Mouse (Mus musculus) stomach, embryonic 15.5 days (tissue): ENCODE measurements around the gene A3galt2. TPM values are rescaled to one million over a fixed set of nuclear protein-coding genes. Genes with fewer than 3 reads are reported as not detected.
A peak's percentile ranks its signal among the peaks of the same experiment; 100 is the strongest.

Experiments used
- ATAC-seq: fragments of 200-750 bp; cut with Nextera tagmentation; 2 replicates; pipeline ENCODE4 v1.8.0; 2017; ENCODE audit warnings: low read depth, moderate number of reproducible peaks, moderate TSS enrichment; ENCODE audit not compliant: insufficient read depth, low FRiP score
- H3K27ac ChIP-seq: fragments of 300-500 bp; sonication (generic); 2 replicates; pipeline ENCODE4 v1.5.1; 2015; ENCODE audit warnings: mild to moderate bottlenecking, inconsistent platforms
- H3K27me3 ChIP-seq: fragments of 300-500 bp; sonication (generic); replicated peaks from 2 replicates; pipeline ENCODE4 v1.6.1; 2015; ENCODE audit warnings: inconsistent platforms
- H3K36me3 ChIP-seq: fragments of 300-500 bp; sonication (generic); 2 replicates; pipeline ENCODE4 v1.6.1; 2015; ENCODE audit warnings: inconsistent platforms
- H3K4me1 ChIP-seq: fragments of 300-500 bp; sonication (generic); 2 replicates; pipeline ENCODE4 v1.6.1; 2015; ENCODE audit warnings: inconsistent platforms
- H3K4me2 ChIP-seq: fragments of 300-500 bp; sonication (generic); 2 replicates; pipeline ENCODE4 v1.6.1; 2015; ENCODE audit warnings: mild to moderate bottlenecking, inconsistent platforms
- H3K4me3 ChIP-seq: fragments of 300-500 bp; sonication (generic); replicated peaks from 2 replicates; pipeline ENCODE4 v1.5.1; 2015; ENCODE audit warnings: inconsistent platforms
- H3K9ac ChIP-seq: fragments of 300-500 bp; sonication (generic); 2 replicates; pipeline ENCODE4 v1.6.1; 2015; ENCODE audit warnings: inconsistent platforms
- H3K9me3 ChIP-seq: fragments of 300-500 bp; sonication (generic); 2 replicates; pipeline ENCODE4 v1.6.1; 2016; ENCODE audit warnings: inconsistent platforms
- WGBS: fragments of 180-500 bp; shearing (Covaris S2); methylation state at CpG from one replicate; pipeline ENCODE4 v1.1.7; 2015; 5-methylcytosine and 5-hydroxymethylcytosine counted together
- polyA plus RNA-seq: library from polyadenylated mRNA; unstranded; fragments of >200 nt; fragmentation: Nextera tagmentation; extraction: Ambion mirVana; gene quantifications from 2 replicates; pipeline ENCODE4 v1.2.1, GENCODE M21; 2015

The A3galt2 gene
- polyA plus RNA-seq, 1 experiment from 2014 or later, result 0.14 TPM

DNA sequence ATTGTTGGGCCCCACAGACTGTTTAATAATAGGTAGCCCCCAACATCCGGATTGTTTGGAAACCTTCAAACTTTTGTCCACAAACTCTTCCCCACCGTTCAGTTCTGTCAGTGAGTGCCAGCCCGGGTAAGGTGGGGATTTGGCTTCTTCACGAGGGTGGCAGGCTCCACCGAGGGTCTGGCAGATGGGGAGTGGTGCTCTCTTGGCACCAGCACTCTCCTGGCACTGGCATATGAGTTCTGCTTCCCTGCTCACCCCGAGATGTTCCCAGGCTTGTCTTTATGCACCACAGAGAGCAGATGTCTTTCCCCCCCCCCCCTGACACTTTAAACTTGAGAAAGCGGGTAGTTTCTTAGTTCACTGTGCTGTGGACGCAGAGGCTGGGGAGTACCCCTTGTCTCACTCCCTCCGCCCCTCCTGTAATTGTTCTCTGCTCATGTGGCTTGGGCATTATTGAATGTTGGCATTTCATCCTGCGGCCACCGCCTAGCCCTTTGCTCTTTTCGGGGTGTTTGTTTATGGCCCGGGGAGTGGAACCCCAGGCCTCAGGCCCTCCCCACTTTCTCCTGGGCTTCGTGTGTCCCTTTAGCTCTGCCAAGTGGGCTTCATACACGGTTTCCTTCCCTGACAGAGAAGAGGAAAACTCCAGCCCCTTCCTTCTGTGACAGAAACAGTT, 26.0 kb upstream of the A3galt2 start:
- Histone ChIP-seq H3K4me3 (peak overlapping the region; percentile 96), H3K27me3 (no peaks in the 10 kb centered on the region), H3K36me3 (no peaks in the 10 kb centered on the region), H3K27ac (peak overlapping the region; percentile 12; the same call in 1 of the 2 replicates), H3K9ac (peak overlapping the region; percentile 94; the same call in 1 of the 2 replicates), H3K9me3 (no peaks in the 10 kb centered on the region), H3K4me1 (peaks cover 39% of the 10 kb centered on the region), H3K4me2 (peak overlapping the region; percentile 73)
- 10% methylated on average over 15 of the region's 15 CpGs for WGBS
- ATAC-seq, result no peak

GRCm38 (mm10) chr4:128729709-128730037, 25.5 kb upstream of the A3galt2 start:
- H3K9me3 ChIP-seq, result no peaks in the 10 kb centered on the region
- ATAC-seq, result no peak
- WGBS, result 10% methylated on average over 5 of the region's 5 CpGs
- peaks cover 44% of the 10 kb centered on the region for H3K4me1 ChIP-seq
- H3K4me3 ChIP-seq, result peak overlapping the region; percentile 96
- H3K36me3 ChIP-seq, result no peaks in the 10 kb centered on the region
- peak overlapping the region; percentile 12; the same call in 1 of the 2 replicates for H3K27ac ChIP-seq
- peak overlapping the region; percentile 73 for H3K4me2 ChIP-seq
- H3K9ac ChIP-seq, result no peak overlapping the region; the same call in 1 of the 2 replicates
- H3K27me3 ChIP-seq, result no peaks in the 10 kb centered on the region

DNA sequence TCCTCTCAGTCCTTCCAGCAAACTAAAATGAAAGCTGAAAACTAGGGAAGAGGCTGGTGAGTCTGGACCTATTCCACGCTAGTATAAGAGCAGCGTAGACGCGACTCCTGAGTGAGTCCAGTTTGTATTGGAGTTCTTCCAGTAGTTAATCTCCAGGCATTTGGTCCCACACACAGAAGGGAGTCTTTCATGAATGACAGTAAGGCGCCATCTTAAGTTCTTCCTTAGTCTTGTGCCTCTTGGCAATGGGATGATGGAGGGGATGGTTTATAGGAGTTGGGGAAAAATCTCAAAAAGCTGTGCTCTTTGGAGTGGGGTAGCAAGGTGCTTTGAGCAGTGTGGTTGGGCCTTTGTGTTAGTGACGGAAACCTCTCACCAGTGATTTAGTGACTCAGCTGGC, 24.9 kb upstream of the A3galt2 start:
- Histone ChIP-seq H3K36me3 (no peaks in the 10 kb centered on the region), H3K9me3 (no peaks in the 10 kb centered on the region), H3K4me2 (peak overlapping the region; percentile 73), H3K27me3 (no peaks in the 10 kb centered on the region), H3K4me3 (peak overlapping the region; percentile 96; the same call in 1 of the 2 replicates), H3K27ac (peak overlapping the region; percentile 12; the same call in 1 of the 2 replicates), H3K4me1 (peaks cover 50% of the 10 kb centered on the region), H3K9ac (no peak overlapping the region)
- no peak for ATAC-seq
- 44% methylated on average over 6 of the region's 6 CpGs for WGBS

GRCm38 (mm10) chr4:128732794-128733193, 22.4 kb upstream of the A3galt2 start:
- Histone ChIP-seq H3K4me2 (no peak overlapping the region), H3K4me1 (peaks cover 71% of the 10 kb centered on the region), H3K4me3 (no peak overlapping the region), H3K27ac (no peak overlapping the region), H3K36me3 (no peaks in the 10 kb centered on the region), H3K9me3 (no peaks in the 10 kb centered on the region), H3K27me3 (no peaks in the 10 kb centered on the region), H3K9ac (no peak overlapping the region)
- no peak for ATAC-seq
- 44% methylated on average over 5 of the region's 5 CpGs for WGBS

- Histone ChIP-seq H3K9me3 (no peaks in the 10 kb centered on the region), H3K4me1 (peaks cover 77% of the 10 kb centered on the region), H3K27ac (peak overlapping the region; percentile 63), H3K4me3 (no peak overlapping the region), H3K27me3 (no peaks in the 10 kb centered on the region), H3K9ac (no peak overlapping the region), H3K36me3 (no peaks in the 10 kb centered on the region), H3K4me2 (peak overlapping the region; percentile 6; the same call in 1 of the 2 replicates)
- 34% methylated on average over 6 of the region's 6 CpGs for whole genome bisulfite sequencing
- ATAC-seq, result no peak
These were observed 21.7 kb upstream of the A3galt2 start for GRCm38 (mm10) chr4:128733496-128733895.

GRCm38 (mm10) chr4:128734217-128734616, 20.9 kb upstream of the A3galt2 start:
- Histone ChIP-seq H3K9me3 (no peaks in the 10 kb centered on the region), H3K4me2 (peak overlapping the region; percentile 6; the same call in 1 of the 2 replicates), H3K4me3 (0 out of 2 replicates have a peak overlapping the region, but pooled peaks have one; percentile 4), H3K27ac (peak overlapping the region; percentile 63), H3K36me3 (no peaks in the 10 kb centered on the region), H3K9ac (no peak overlapping the region), H3K4me1 (peaks cover 70% of the 10 kb centered on the region), H3K27me3 (no peaks in the 10 kb centered on the region)
- WGBS, result 17% methylated on average over 5 of the region's 5 CpGs
- peak; percentile 71; the same call in 1 of the 2 replicates for ATAC-seq

- no peak overlapping the region for H3K4me3 ChIP-seq
- WGBS, result 70% methylated on average over 18 of the region's 18 CpGs
- H3K4me1 ChIP-seq, result peaks cover 62% of the 10 kb centered on the region
- no peaks in the 10 kb centered on the region for H3K9me3 ChIP-seq
- 0 out of 2 replicates have a peak overlapping the region, but pooled peaks have one; percentile 8 for H3K4me2 ChIP-seq
- H3K27ac ChIP-seq, result peak overlapping the region; percentile 63
- H3K27me3 ChIP-seq, result no peaks in the 10 kb centered on the region
- no peak overlapping the region for H3K9ac ChIP-seq
- no peaks in the 10 kb centered on the region for H3K36me3 ChIP-seq
- ATAC-seq, result no peak
These were observed 20.2 kb upstream of the A3galt2 start for GRCm38 (mm10) chr4:128734721-128735671.

- WGBS, result 35% methylated on average over 6 of the region's 6 CpGs
- Histone ChIP-seq H3K4me1 (peaks cover 62% of the 10 kb centered on the region), H3K9ac (no peak overlapping the region), H3K36me3 (no peaks in the 10 kb centered on the region), H3K27ac (peak overlapping the region; percentile 85), H3K9me3 (no peaks in the 10 kb centered on the region), H3K4me3 (no peak overlapping the region), H3K27me3 (no peaks in the 10 kb centered on the region), H3K4me2 (peak overlapping the region; percentile 27; the same call in 1 of the 2 replicates)
- ATAC-seq, result peak; percentile 11; the same call in 1 of the 2 replicates
These were observed 18.0 kb upstream of the A3galt2 start for GRCm38 (mm10) chr4:128737137-128737589.

DNA sequence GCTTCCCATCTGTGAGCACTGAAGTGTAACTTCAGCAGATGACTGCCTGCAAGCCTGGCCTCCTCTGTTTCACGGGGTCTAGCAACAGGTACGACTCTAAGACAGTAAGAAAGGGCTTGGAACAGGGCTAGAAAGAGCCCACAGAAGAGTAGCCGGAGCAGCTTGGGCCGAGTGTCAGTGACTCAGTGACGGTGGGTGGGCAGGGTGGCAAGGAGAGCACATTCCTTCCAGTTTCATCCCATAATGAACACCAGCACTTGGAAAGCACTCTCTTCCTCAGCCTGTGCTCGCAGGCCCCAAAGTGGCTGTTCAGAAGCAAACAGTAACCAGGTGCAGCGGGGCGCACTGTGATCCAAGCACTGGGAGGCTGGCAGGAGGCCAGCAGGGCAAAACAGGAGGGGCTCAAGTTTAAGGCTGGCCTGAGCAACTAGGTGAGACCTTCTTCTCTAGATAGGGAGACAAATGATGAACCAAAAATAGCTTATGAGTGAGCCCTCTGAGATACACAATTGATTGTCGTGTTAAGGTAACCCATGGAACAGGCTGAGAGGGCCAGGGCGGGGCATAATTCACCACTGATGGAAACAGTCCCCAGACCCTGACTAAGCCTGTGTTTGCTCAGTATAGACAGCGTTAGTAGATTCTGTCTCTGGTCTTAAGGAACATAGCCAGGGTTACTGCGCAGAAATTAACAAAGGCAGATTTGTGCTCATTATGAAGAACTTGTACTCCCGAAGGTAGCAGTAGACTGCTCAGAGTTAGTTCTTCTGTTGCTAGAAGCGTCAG, 17.1 kb upstream of the A3galt2 start:
- Histone ChIP-seq H3K27ac (peak overlapping the region; percentile 85), H3K9ac (no peak overlapping the region), H3K36me3 (no peaks in the 10 kb centered on the region), H3K27me3 (no peaks in the 10 kb centered on the region), H3K4me1 (peaks cover 64% of the 10 kb centered on the region), H3K4me2 (no peak overlapping the region), H3K4me3 (no peak overlapping the region), H3K9me3 (no peaks in the 10 kb centered on the region)
- 48% methylated on average over 14 of the region's 14 CpGs for WGBS
- peak; percentile 59 for ATAC-seq

DNA sequence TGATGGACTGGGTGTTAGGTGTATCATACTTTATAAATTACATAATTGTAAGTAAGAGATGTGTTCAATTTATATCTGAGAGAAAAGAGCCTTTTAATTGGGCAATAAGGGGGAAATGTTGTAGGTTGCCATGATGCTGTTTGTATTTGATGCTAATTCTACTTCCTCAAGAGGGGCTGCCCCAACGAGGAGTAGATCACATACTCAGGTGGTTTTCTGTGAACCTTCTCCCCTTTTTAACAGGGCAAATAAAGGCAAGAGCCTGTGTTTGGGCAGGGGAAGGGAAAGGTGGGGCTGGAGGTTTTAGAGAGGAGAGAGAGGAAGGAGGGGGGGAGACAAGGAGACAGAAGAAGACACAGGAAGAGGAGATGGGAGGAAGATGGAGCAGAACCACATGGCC, 14.3 kb upstream of the A3galt2 start:
- WGBS, result 43% methylated on average over 1 of the region's 1 CpGs
- peaks cover 36% of the 10 kb centered on the region for H3K4me1 ChIP-seq
- H3K27ac ChIP-seq, result no peak overlapping the region
- ATAC-seq, result no peak
- peaks cover 20% of the 10 kb centered on the region for H3K36me3 ChIP-seq
- no peak overlapping the region for H3K4me3 ChIP-seq
- no peaks in the 10 kb centered on the region for H3K9me3 ChIP-seq
- H3K9ac ChIP-seq, result no peak overlapping the region
- H3K27me3 ChIP-seq, result no peaks in the 10 kb centered on the region
- H3K4me2 ChIP-seq, result no peak overlapping the region

- H3K27me3 ChIP-seq, result no peaks in the 10 kb centered on the region
- H3K4me1 ChIP-seq, result peaks cover 28% of the 10 kb centered on the region
- 46% methylated on average over 5 of the region's 5 CpGs for WGBS
- H3K4me3 ChIP-seq, result no peak overlapping the region
- H3K9ac ChIP-seq, result no peak overlapping the region
- H3K36me3 ChIP-seq, result peaks cover 29% of the 10 kb centered on the region
- ATAC-seq, result no peak
- H3K9me3 ChIP-seq, result no peaks in the 10 kb centered on the region
- no peak overlapping the region for H3K27ac ChIP-seq
- H3K4me2 ChIP-seq, result no peak overlapping the region
These were observed 13.3 kb upstream of the A3galt2 start for GRCm38 (mm10) chr4:128741906-128742305.
